Mouse (Mus musculus): ENCODE data around the gene Mthfd2l. TPM values are rescaled to one million over a fixed set of nuclear protein-coding genes. Genes with fewer than 3 reads are reported as not detected.

Mthfd2l gene
- polyA plus RNA-seq, 2 experiments: 4.4 to 9.2 TPM

- H3K4me2 ChIP-seq (ENCODE audit: low read depth): peak overlapping the region; percentile 33
- no peaks in the 10 kb centered on the region for H3K36me3 ChIP-seq (replicated peaks; ENCODE audit: control insufficient read depth, insufficient read depth, low read depth)
- no peaks in the 10 kb centered on the region for H3K9me3 ChIP-seq (ENCODE audit: control insufficient read depth, low read length)
- ATAC-seq (ENCODE audit: insufficient read depth) (peak; percentile 67; the same call in 1 of the 2 replicates), DNase-seq (ENCODE audit: low read depth in 3 of 3, low spot score in 3 of 3) (no peak)
- no peak for TF ChIP-seq CTCF (IDR thresholded peaks at IDR 0.05; ENCODE audit: low read depth)
- 0 out of 2 replicates have a peak, but pooled peaks have one; percentile 18 for TF ChIP-seq EP300 (IDR thresholded peaks at IDR 0.05; ENCODE audit: low read depth)
- H3K4me1 ChIP-seq (replicated peaks; ENCODE audit: control insufficient read depth in 2 of 2, insufficient read depth in 2 of 2, low read length in 1 of 2): peaks cover 12 to 22% of the 10 kb centered on the region in 2 experiments
- WGBS (ENCODE audit: insufficient replicate concordance): 46% methylated on average over 2 of the region's 2 CpGs
- H3K4me3 ChIP-seq (ENCODE audit: insufficient read depth in 1 of 2, low read depth in 2 of 2, low read length in 2 of 2): no peak overlapping the region
- no peak overlapping the region for H3K9ac ChIP-seq (replicated peaks)
- H3K27ac ChIP-seq: no peak overlapping the region
- no peaks in the 10 kb centered on the region for H3K27me3 ChIP-seq (ENCODE audit: control insufficient read depth, insufficient read depth, low read length)
Measured at GRCm38 (mm10) chr5:90945453-90945852, 14.5 kb downstream of the Mthfd2l start.

GRCm38 (mm10) chr5:90949499-90949898 is 18.6 kb downstream of the Mthfd2l start:
- peak; percentile 47 for ATAC-seq (ENCODE audit: insufficient read depth)
- WGBS (ENCODE audit: insufficient replicate concordance): 15% methylated on average over 15 of the region's 15 CpGs
- TF ChIP-seq CTCF (IDR thresholded peaks at IDR 0.05; ENCODE audit: low read depth) (no peak), EP300 (IDR thresholded peaks at IDR 0.05; ENCODE audit: low read depth) (no peak)
- Histone ChIP-seq H3K27me3 (ENCODE audit: control insufficient read depth, insufficient read depth, low read length) (no peaks in the 10 kb centered on the region), H3K36me3 (replicated peaks; ENCODE audit: control insufficient read depth, insufficient read depth, low read depth) (no peaks in the 10 kb centered on the region), H3K4me2 (ENCODE audit: low read depth) (no peak overlapping the region; the same call in 1 of the 2 replicates), H3K4me1 (replicated peaks; ENCODE audit: control insufficient read depth in 2 of 2, insufficient read depth in 2 of 2, low read length in 1 of 2) (peaks cover 12 to 22% of the 10 kb centered on the region in 2 experiments), H3K27ac (no peak overlapping the region), H3K9me3 (ENCODE audit: control insufficient read depth, low read length) (no peaks in the 10 kb centered on the region), H3K9ac (replicated peaks) (no peak overlapping the region), H3K4me3 (ENCODE audit: insufficient read depth in 1 of 2, low read depth in 2 of 2, low read length in 2 of 2) (no peak overlapping the region)
- no peak for DNase-seq (ENCODE audit: low read depth in 3 of 3, low spot score in 3 of 3)

- Histone ChIP-seq H3K4me1 (replicated peaks; ENCODE audit: control insufficient read depth in 2 of 2, insufficient read depth in 2 of 2, low read length in 1 of 2) (peaks cover 4 to 13% of the 10 kb centered on the region in 2 experiments; a peak in 3 of 4 replicates), H3K27ac (no peak overlapping the region), H3K36me3 (replicated peaks; ENCODE audit: control insufficient read depth, insufficient read depth, low read depth) (no peaks in the 10 kb centered on the region), H3K4me3 (ENCODE audit: insufficient read depth in 1 of 2, low read depth in 2 of 2, low read length in 2 of 2) (no peak overlapping the region), H3K9me3 (ENCODE audit: control insufficient read depth, low read length) (no peaks in the 10 kb centered on the region), H3K27me3 (ENCODE audit: control insufficient read depth, insufficient read depth, low read length) (no peaks in the 10 kb centered on the region), H3K9ac (replicated peaks) (no peak overlapping the region), H3K4me2 (ENCODE audit: low read depth) (no peak overlapping the region)
- DNase-seq (ENCODE audit: low read depth in 3 of 3, low spot score in 3 of 3): no peak
- no peak for ATAC-seq (ENCODE audit: insufficient read depth)
- TF ChIP-seq EP300 (IDR thresholded peaks at IDR 0.05; ENCODE audit: low read depth): no peak
- peak; percentile 49 for TF ChIP-seq CTCF (IDR thresholded peaks at IDR 0.05; ENCODE audit: low read depth)
- 28% methylated on average over 2 of the region's 2 CpGs for WGBS (ENCODE audit: insufficient replicate concordance)
Measured at GRCm38 (mm10) chr5:90951475-90951874, 20.6 kb downstream of the Mthfd2l start.

GRCm38 (mm10) chr5:90952731-90953481 is 22.0 kb downstream of the Mthfd2l start:
- Histone ChIP-seq H3K27me3 (ENCODE audit: control insufficient read depth, insufficient read depth, low read length) (no peaks in the 10 kb centered on the region), H3K4me2 (ENCODE audit: low read depth) (no peak overlapping the region), H3K4me3 (ENCODE audit: insufficient read depth in 1 of 2, low read depth in 2 of 2, low read length in 2 of 2) (no peak overlapping the region), H3K9me3 (ENCODE audit: control insufficient read depth, low read length) (no peaks in the 10 kb centered on the region), H3K27ac (no peak overlapping the region), H3K9ac (replicated peaks) (no peak overlapping the region), H3K4me1 (replicated peaks; ENCODE audit: control insufficient read depth in 2 of 2, insufficient read depth in 2 of 2, low read length in 1 of 2) (peaks cover 0 to 5% of the 10 kb centered on the region in 2 experiments; a peak in 2 of 4 replicates), H3K36me3 (replicated peaks; ENCODE audit: control insufficient read depth, insufficient read depth, low read depth) (no peaks in the 10 kb centered on the region)
- no peak for ATAC-seq (ENCODE audit: insufficient read depth)
- TF ChIP-seq EP300 (IDR thresholded peaks at IDR 0.05; ENCODE audit: low read depth): no peak
- TF ChIP-seq CTCF (IDR thresholded peaks at IDR 0.05; ENCODE audit: low read depth): peak; percentile 18; the same call in 1 of the 2 replicates
- 50% methylated on average over 8 of the region's 8 CpGs for WGBS (ENCODE audit: insufficient replicate concordance)
- no peak for DNase-seq (ENCODE audit: low read depth in 3 of 3, low spot score in 3 of 3)

- H3K4me2 ChIP-seq (ENCODE audit: low read depth): no peak overlapping the region
- no peak for ATAC-seq (ENCODE audit: insufficient read depth)
Measured at GRCm38 (mm10) chr5:90964316-90964715, 33.4 kb downstream of the Mthfd2l start.

More at GRCm38 (mm10) chr5:90964316-90964715, 33.4 kb downstream of the Mthfd2l start:
- H3K27ac ChIP-seq: no peak overlapping the region
- no peak overlapping the region for H3K9ac ChIP-seq (replicated peaks)
- no peaks in the 10 kb centered on the region for H3K27me3 ChIP-seq (ENCODE audit: control insufficient read depth, insufficient read depth, low read length)
- H3K36me3 ChIP-seq (replicated peaks; ENCODE audit: control insufficient read depth, insufficient read depth, low read depth): no peaks in the 10 kb centered on the region
- peak; percentile 87 for TF ChIP-seq CTCF (IDR thresholded peaks at IDR 0.05; ENCODE audit: low read depth)
- no peak for TF ChIP-seq EP300 (IDR thresholded peaks at IDR 0.05; ENCODE audit: low read depth)
- no peak overlapping the region for H3K4me3 ChIP-seq (ENCODE audit: insufficient read depth in 1 of 2, low read depth in 2 of 2, low read length in 2 of 2)
- no peaks in the 10 kb centered on the region for H3K9me3 ChIP-seq (ENCODE audit: control insufficient read depth, low read length)
- no peaks in the 10 kb centered on the region for H3K4me1 ChIP-seq (replicated peaks; ENCODE audit: control insufficient read depth in 2 of 2, insufficient read depth in 2 of 2, low read length in 1 of 2)
- WGBS (ENCODE audit: insufficient replicate concordance): 54% methylated on average over 4 of the region's 4 CpGs
- DNase-seq (ENCODE audit: low read depth in 3 of 3, low spot score in 3 of 3): no peak
